9 mouse cellular contexts compared by ENCODE assay signal in genomic region chr5:122764032-122764464, GRCm38 (mm10). TPM values are rescaled to one million over a fixed set of nuclear protein-coding genes. Genes with fewer than 3 reads are reported as not detected.
A peak's percentile ranks its signal among the peaks of the same experiment; 100 is the strongest.
DNase-seq lines count a peak whose midpoint lies in the region; ATAC-seq and TF ChIP-seq lines count a peak whose summit lies in the region.
"Had no signal": no experiment of that assay in that cellular context is flagged by ENCODE, and none has a peak within 500 bp of the region (broad histone marks: within the 10 kb centered on the region; RNA-seq: fewer than 3 reads in every experiment).

No protein-coding gene starts in this region.

- no peak for DNase-seq in forebrain, postnatal 0 days
- no peak for DNase-seq in forebrain, embryonic 14.5 days (ENCODE audit: low spot score)
- peak; percentile 23 for DNase-seq in thymus, postnatal 0 days (ENCODE audit: low spot score)
- no peak for DNase-seq in thymus, postnatal 25 days
- DNase-seq in T-cell, adult 2 months (ENCODE audit: low spot score): no peak

- H3K4me2 ChIP-seq in forebrain, postnatal 0 days (ENCODE audit: low read depth): no peak overlapping the region
- H3K4me2 ChIP-seq in forebrain, embryonic 14.5 days (ENCODE audit: low read length): no peak overlapping the region
- peak overlapping the region; percentile 40 for H3K4me2 ChIP-seq in heart, embryonic 14.5 days (ENCODE audit: low read length)
- peak overlapping the region; percentile 36 for H3K4me2 ChIP-seq in lung, embryonic 16.5 days (ENCODE audit: low read depth, low read length)
- no peak overlapping the region for H3K4me2 ChIP-seq in forebrain, embryonic 13.5 days

- H3K27ac ChIP-seq in forebrain, postnatal 0 days (ENCODE audit: low read depth, low read length): no peak overlapping the region
- no peak overlapping the region for H3K27ac ChIP-seq in forebrain, embryonic 14.5 days (ENCODE audit: low read depth, low read length)
- H3K27ac ChIP-seq in heart, embryonic 14.5 days (replicated peaks in 1 of 2; ENCODE audit: control insufficient read depth in 1 of 2, insufficient read depth in 1 of 2, low read depth in 2 of 2, low read length in 2 of 2): 0 out of 4 replicates have a peak overlapping the region, but pooled peaks of 1 of the 2 experiments have one; percentile 50
- H3K27ac ChIP-seq in lung, embryonic 16.5 days (ENCODE audit: low read length): peak overlapping the region; percentile 82
- no peak overlapping the region for H3K27ac ChIP-seq in forebrain, embryonic 13.5 days

- H3K27me3 ChIP-seq in forebrain, postnatal 0 days (ENCODE audit: insufficient read depth, low read length): no peaks in the 10 kb centered on the region
- H3K27me3 ChIP-seq in forebrain, embryonic 14.5 days (replicated peaks; ENCODE audit: control insufficient read depth, insufficient read depth, low read length): no peaks in the 10 kb centered on the region
- no peaks in the 10 kb centered on the region for H3K27me3 ChIP-seq in heart, embryonic 14.5 days (ENCODE audit: control insufficient read depth, insufficient read depth, low read length)
- no peaks in the 10 kb centered on the region for H3K27me3 ChIP-seq in lung, embryonic 16.5 days (ENCODE audit: control insufficient read depth, insufficient read depth, low read depth, low read length)
- no peaks in the 10 kb centered on the region for H3K27me3 ChIP-seq in forebrain, embryonic 13.5 days

- peak; percentile 38 for TF ChIP-seq CTCF in forebrain, postnatal 0 days (IDR thresholded peaks at IDR 0.05; ENCODE audit: low read depth)

- no peaks in the 10 kb centered on the region for H3K4me1 ChIP-seq in forebrain, postnatal 0 days (ENCODE audit: insufficient read depth)
- no peaks in the 10 kb centered on the region for H3K4me1 ChIP-seq in forebrain, embryonic 14.5 days (ENCODE audit: control insufficient read depth, insufficient read depth, low read length)
- peaks cover 19 to 20% of the 10 kb centered on the region in 2 experiments for H3K4me1 ChIP-seq in heart, embryonic 14.5 days (ENCODE audit: control insufficient read depth in 2 of 2, insufficient read depth in 2 of 2, low read length in 2 of 2)
- H3K4me1 ChIP-seq in lung, embryonic 16.5 days (replicated peaks; ENCODE audit: control insufficient read depth, insufficient read depth, low read length): peaks cover 5% of the 10 kb centered on the region
- no peaks in the 10 kb centered on the region for H3K4me1 ChIP-seq in forebrain, embryonic 13.5 days

- ATAC-seq in forebrain, postnatal 0 days: no peak
- ATAC-seq in forebrain, embryonic 14.5 days: no peak
- no peak for ATAC-seq in heart, embryonic 14.5 days (ENCODE audit: insufficient number of reproducible peaks, insufficient read depth, low FRiP score, low read depth)
- ATAC-seq in lung, embryonic 16.5 days (ENCODE audit: low read depth): peak; percentile 37
- ATAC-seq in forebrain, embryonic 13.5 days: no peak

- H3K9ac ChIP-seq in forebrain, postnatal 0 days: no peak overlapping the region
- H3K9ac ChIP-seq in forebrain, embryonic 14.5 days (ENCODE audit: low read length): no peak overlapping the region
- peak overlapping the region; percentile 42; the same call in 1 of the 2 replicates for H3K9ac ChIP-seq in heart, embryonic 14.5 days (ENCODE audit: low read length)
- H3K9ac ChIP-seq in lung, embryonic 16.5 days (ENCODE audit: low read length): peak overlapping the region; percentile 52
- H3K9ac ChIP-seq in forebrain, embryonic 13.5 days: no peak overlapping the region

- H3K36me3 ChIP-seq in forebrain, postnatal 0 days (ENCODE audit: insufficient read depth): peaks cover 10% of the 10 kb centered on the region; the same call in 1 of the 2 replicates
- H3K36me3 ChIP-seq in forebrain, embryonic 14.5 days (ENCODE audit: control insufficient read depth, insufficient read depth, low read length): peaks cover 22% of the 10 kb centered on the region
- peaks cover 3% of the 10 kb centered on the region; the same call in 1 of the 2 replicates for H3K36me3 ChIP-seq in heart, embryonic 14.5 days (ENCODE audit: control insufficient read depth, insufficient read depth, low read length)
- no peaks in the 10 kb centered on the region for H3K36me3 ChIP-seq in lung, embryonic 16.5 days (ENCODE audit: control insufficient read depth, insufficient read depth, low read length)
- peaks cover 24% of the 10 kb centered on the region for H3K36me3 ChIP-seq in forebrain, embryonic 13.5 days (ENCODE audit: poor library complexity, severe bottlenecking)

- WGBS in forebrain, postnatal 0 days: 57% methylated on average over 10 of the region's 10 CpGs
- 62% methylated on average over 10 of the region's 10 CpGs for WGBS in forebrain, embryonic 14.5 days
- WGBS in heart, embryonic 14.5 days: 34% methylated on average over 10 of the region's 10 CpGs
- WGBS in lung, embryonic 16.5 days: 46% methylated on average over 10 of the region's 10 CpGs
- 57% methylated on average over 10 of the region's 10 CpGs for WGBS in forebrain, embryonic 13.5 days

- H3K9me3 ChIP-seq in forebrain, postnatal 0 days (ENCODE audit: low read length): no peaks in the 10 kb centered on the region
- no peaks in the 10 kb centered on the region for H3K9me3 ChIP-seq in forebrain, embryonic 14.5 days (replicated peaks; ENCODE audit: control insufficient read depth, low read length)
- no peaks in the 10 kb centered on the region for H3K9me3 ChIP-seq in heart, embryonic 14.5 days (ENCODE audit: control insufficient read depth, low read length)
- no peaks in the 10 kb centered on the region for H3K9me3 ChIP-seq in lung, embryonic 16.5 days (ENCODE audit: control insufficient read depth, low read length)
- no peaks in the 10 kb centered on the region for H3K9me3 ChIP-seq in forebrain, embryonic 13.5 days (replicated peaks)
- H3K9me3 ChIP-seq: G1E had no signal

- H3K4me3 ChIP-seq in forebrain, postnatal 0 days (ENCODE audit: low read depth, low read length): no peak overlapping the region
- H3K4me3 ChIP-seq in forebrain, embryonic 14.5 days (ENCODE audit: low read depth, low read length): no peak overlapping the region
- no peak overlapping the region for H3K4me3 ChIP-seq in heart, embryonic 14.5 days (ENCODE audit: control insufficient read depth in 1 of 2, insufficient read depth in 1 of 2, low read depth in 1 of 2, low read length in 2 of 2)
- H3K4me3 ChIP-seq in lung, embryonic 16.5 days (ENCODE audit: low read length): peak overlapping the region; percentile 12
- no peak overlapping the region for H3K4me3 ChIP-seq in forebrain, embryonic 13.5 days

RNA-seq across cellular contexts. Expression of gene Camkk2, which starts 15.2 kb away (rescaled TPM):
- 89.3 and 106 TPM in 2 replicates for total RNA-seq in forebrain, postnatal 0 days (2014; rRNA removed)
- 76.2 and 93.8 TPM in 2 replicates for polyA plus RNA-seq in forebrain, postnatal 0 days (2015; fragmentation: Nextera tagmentation; extraction: Ambion mirVana)
- polyA plus RNA-seq in forebrain, embryonic 14.5 days (2014; fragmentation: Nextera tagmentation; extraction: Ambion mirVana): 32.6 and 50.5 TPM in 2 replicates
- polyA plus RNA-seq in thymus, postnatal 0 days (2015; fragmentation: Nextera tagmentation; extraction: Ambion mirVana): 24.7 and 27.1 TPM in 2 replicates
- polyA plus RNA-seq in heart, embryonic 14.5 days (2014; fragmentation: Nextera tagmentation; extraction: Ambion mirVana): 11.2 and 12.4 TPM in 2 replicates
- 30.2 and 33.1 TPM in 2 replicates for polyA plus RNA-seq in lung, embryonic 16.5 days (2015; fragmentation: Nextera tagmentation; extraction: Ambion mirVana)
- polyA plus RNA-seq in forebrain, embryonic 13.5 days (2015; fragmentation: Nextera tagmentation; extraction: Ambion mirVana): 40.0 and 41.1 TPM in 2 replicates

RNA-seq across cellular contexts. Expression of gene P2rx4, which starts 56.7 kb away (rescaled TPM):
- 13.2 and 13.6 TPM in 2 replicates for total RNA-seq in forebrain, postnatal 0 days (2014; rRNA removed)
- polyA plus RNA-seq in forebrain, postnatal 0 days (2015; fragmentation: Nextera tagmentation; extraction: Ambion mirVana): 10.0 and 11.2 TPM in 2 replicates
- 6.6 and 8.6 TPM in 2 replicates for polyA plus RNA-seq in forebrain, embryonic 14.5 days (2014; fragmentation: Nextera tagmentation; extraction: Ambion mirVana)
- 22.5 and 26.7 TPM in 2 replicates for polyA plus RNA-seq in thymus, postnatal 0 days (2015; fragmentation: Nextera tagmentation; extraction: Ambion mirVana)
- polyA plus RNA-seq in heart, embryonic 14.5 days (2014; fragmentation: Nextera tagmentation; extraction: Ambion mirVana): 17.9 and 18.9 TPM in 2 replicates
- 19.6 and 22.7 TPM in 2 replicates for polyA plus RNA-seq in lung, embryonic 16.5 days (2015; fragmentation: Nextera tagmentation; extraction: Ambion mirVana)
- 6.2 and 6.8 TPM in 2 replicates for polyA plus RNA-seq in forebrain, embryonic 13.5 days (2015; fragmentation: Nextera tagmentation; extraction: Ambion mirVana)

RNA-seq across cellular contexts. Expression of gene Anapc5, which starts 57.1 kb away (rescaled TPM):
- 522 and 533 TPM in 2 replicates for total RNA-seq in forebrain, postnatal 0 days (2014; rRNA removed)
- 373 and 445 TPM in 2 replicates for polyA plus RNA-seq in forebrain, postnatal 0 days (2015; fragmentation: Nextera tagmentation; extraction: Ambion mirVana)
- 484 and 553 TPM in 2 replicates for polyA plus RNA-seq in forebrain, embryonic 14.5 days (2014; fragmentation: Nextera tagmentation; extraction: Ambion mirVana)
- polyA plus RNA-seq in thymus, postnatal 0 days (2015; fragmentation: Nextera tagmentation; extraction: Ambion mirVana): 407 and 446 TPM in 2 replicates
- 327 and 338 TPM in 2 replicates for polyA plus RNA-seq in heart, embryonic 14.5 days (2014; fragmentation: Nextera tagmentation; extraction: Ambion mirVana)
- polyA plus RNA-seq in lung, embryonic 16.5 days (2015; fragmentation: Nextera tagmentation; extraction: Ambion mirVana): 400 and 403 TPM in 2 replicates
- 552 and 565 TPM in 2 replicates for polyA plus RNA-seq in forebrain, embryonic 13.5 days (2015; fragmentation: Nextera tagmentation; extraction: Ambion mirVana)

Comparison
In these comparisons a context has a peak if more than half of its experiments do, and no peak if none do; other contexts are left out.
1. H3K4me2 ChIP-seq: peak in heart, embryonic 14.5 days (single experiment) and lung, embryonic 16.5 days (single experiment); none in forebrain, postnatal 0 days (single experiment), forebrain, embryonic 14.5 days (single experiment) and forebrain, embryonic 13.5 days (single experiment).
2. H3K9ac ChIP-seq: peak in heart, embryonic 14.5 days (single experiment) and lung, embryonic 16.5 days (single experiment); none in forebrain, postnatal 0 days (single experiment), forebrain, embryonic 14.5 days (single experiment) and forebrain, embryonic 13.5 days (single experiment).